ENCODE assay signal across 8 mouse cellular contexts in genomic region chr1:75477264-75477965, GRCm38 (mm10). TPM values are rescaled to one million over a fixed set of nuclear protein-coding genes. Genes with fewer than 3 reads are reported as not detected.
A peak's percentile ranks its signal among the peaks of the same experiment; 100 is the strongest.
DNase-seq lines count a peak whose midpoint lies in the region; ATAC-seq and TF ChIP-seq lines count a peak whose summit lies in the region.

No protein-coding gene starts in this region.

- DNase-seq in R1 (ENCODE audit: low read depth, low spot score) = peak; percentile 78
- peak; percentile 92 for DNase-seq in cerebellum, adult 9-11 months
- DNase-seq in frontal cortex, postnatal 25 days (ENCODE audit: low spot score in 2 of 2) = peak; percentile 81
- DNase-seq in hindbrain, postnatal 0 days (ENCODE audit: low spot score) = peak; percentile 87
- DNase-seq in left cerebral cortex, postnatal 14 days (ENCODE audit: low spot score in 2 of 2) = peak; percentile 83 to 88
- DNase-seq in right cerebral cortex, postnatal 14 days = peak; percentile 83
- peak; percentile 79 for DNase-seq in urinary bladder, postnatal 25 days (ENCODE audit: low spot score)

- no peak overlapping the region for H3K9ac ChIP-seq in hindbrain, postnatal 0 days (replicated peaks; ENCODE audit: low read length)

- H3K27me3 ChIP-seq in hindbrain, postnatal 0 days (ENCODE audit: insufficient read depth, low read length) = no peaks in the 10 kb centered on the region

- no peaks in the 10 kb centered on the region for H3K9me3 ChIP-seq in hindbrain, postnatal 0 days (ENCODE audit: low read length)

- peaks cover 9% of the 10 kb centered on the region; the same call in 1 of the 2 replicates for H3K4me1 ChIP-seq in hindbrain, postnatal 0 days (ENCODE audit: insufficient read depth, low read length)

- intact Hi-C loops in left cerebral cortex, postnatal 14 days (cut with DNase I) = loop anchor here (1.0 to 5.0 kb wide), 2 partner anchors 82 to 120 kb away; no protein-coding TSS in a partner anchor

- H3K4me3 ChIP-seq in hindbrain, postnatal 0 days (ENCODE audit: low read length) = peak overlapping the region; percentile 61

- peak; percentile 89 for TF ChIP-seq CTCF in hindbrain, postnatal 0 days (IDR thresholded peaks at IDR 0.05; ENCODE audit: low read depth)

- peak overlapping the region; percentile 78 for H3K4me2 ChIP-seq in hindbrain, postnatal 0 days (ENCODE audit: low read depth, low read length)

- 8% methylated on average over 35 of the region's 35 CpGs for WGBS in hindbrain, postnatal 0 days

- no peak overlapping the region for H3K27ac ChIP-seq in hindbrain, postnatal 0 days

- 0 out of 2 replicates have a peak, but pooled peaks have one; percentile 3 for ATAC-seq in hindbrain, postnatal 0 days
- peak; percentile 49 for ATAC-seq in megakaryocyte-erythroid progenitor cell, adult 5-6 weeks (replicated peaks; ENCODE audit: low FRiP score, low TSS enrichment, poor library complexity, severe bottlenecking)

- H3K36me3 ChIP-seq in hindbrain, postnatal 0 days (ENCODE audit: insufficient read depth, low read length) = peaks cover 33% of the 10 kb centered on the region

RNA-seq across cellular contexts. Expression of gene Chpf, which starts 1.7 kb away (rescaled TPM):
- total RNA-seq in hindbrain, postnatal 0 days (2014; rRNA removed) = 155 and 173 TPM in 2 replicates
- 55.3 and 55.8 TPM in 2 replicates for polyA plus RNA-seq in hindbrain, postnatal 0 days (2015; fragmentation: Nextera tagmentation; extraction: Ambion mirVana)
- 10 to 100 TPM; 77.0 to 79.3 TPM for total RNA-seq in left cerebral cortex, postnatal 14 days (2021)
- 3.1 and 4.0 TPM in 2 replicates for total RNA-seq in megakaryocyte-erythroid progenitor cell, adult 5-6 weeks (2014; fragmentation: Nextera tagmentation)
- total RNA-seq in megakaryocyte-erythroid progenitor cell, adult 5-6 weeks (2017) = 0.15 and 1.2 TPM in 2 replicates

RNA-seq across cellular contexts. Expression of gene Tmem198, which starts 1.9 kb away (rescaled TPM):
- total RNA-seq in hindbrain, postnatal 0 days (2014; rRNA removed) = 52.7 and 69.3 TPM in 2 replicates
- polyA plus RNA-seq in hindbrain, postnatal 0 days (2015; fragmentation: Nextera tagmentation; extraction: Ambion mirVana) = 33.9 and 36.4 TPM in 2 replicates
- 10 to 100 TPM; 76.1 to 77.3 TPM for total RNA-seq in left cerebral cortex, postnatal 14 days (2021)
- total RNA-seq in megakaryocyte-erythroid progenitor cell, adult 5-6 weeks (2014; fragmentation: Nextera tagmentation) = 0.49 TPM in 1 of 2 replicates, not detected in the other
- not detected in 2 replicates for total RNA-seq in megakaryocyte-erythroid progenitor cell, adult 5-6 weeks (2017)

RNA-seq across cellular contexts. Expression of gene Asic4, which starts 27.2 kb away (rescaled TPM):
- total RNA-seq in hindbrain, postnatal 0 days (2014; rRNA removed) = 71.4 and 74.1 TPM in 2 replicates
- polyA plus RNA-seq in hindbrain, postnatal 0 days (2015; fragmentation: Nextera tagmentation; extraction: Ambion mirVana) = 17.0 and 21.0 TPM in 2 replicates
- 10 to 100 TPM; 14.9 to 17.7 TPM for total RNA-seq in left cerebral cortex, postnatal 14 days (2021)
- not detected in 2 replicates for total RNA-seq in megakaryocyte-erythroid progenitor cell, adult 5-6 weeks (2014; fragmentation: Nextera tagmentation)
- total RNA-seq in megakaryocyte-erythroid progenitor cell, adult 5-6 weeks (2017) = not detected in 2 replicates

RNA-seq across cellular contexts. Expression of gene Obsl1, which starts 28.8 kb away (rescaled TPM):
- 52.4 and 62.4 TPM in 2 replicates for total RNA-seq in hindbrain, postnatal 0 days (2014; rRNA removed)
- polyA plus RNA-seq in hindbrain, postnatal 0 days (2015; fragmentation: Nextera tagmentation; extraction: Ambion mirVana) = 22.7 and 23.9 TPM in 2 replicates
- 10 to 100 TPM; 33.4 to 35.1 TPM for total RNA-seq in left cerebral cortex, postnatal 14 days (2021)
- total RNA-seq in megakaryocyte-erythroid progenitor cell, adult 5-6 weeks (2014; fragmentation: Nextera tagmentation) = 0.40 and 0.68 TPM in 2 replicates
- 0.30 and 0.47 TPM in 2 replicates for total RNA-seq in megakaryocyte-erythroid progenitor cell, adult 5-6 weeks (2017)

RNA-seq across cellular contexts. Expression of gene Inha, which starts 29.5 kb away (rescaled TPM):
- 28.9 and 31.8 TPM in 2 replicates for total RNA-seq in hindbrain, postnatal 0 days (2014; rRNA removed)
- 20.3 TPM in 2 replicates for polyA plus RNA-seq in hindbrain, postnatal 0 days (2015; fragmentation: Nextera tagmentation; extraction: Ambion mirVana)
- total RNA-seq in left cerebral cortex, postnatal 14 days (2021) = 10 to 100 TPM; 30.7 to 31.9 TPM
- total RNA-seq in megakaryocyte-erythroid progenitor cell, adult 5-6 weeks (2014; fragmentation: Nextera tagmentation) = 0.72 TPM in 1 of 2 replicates, not detected in the other
- total RNA-seq in megakaryocyte-erythroid progenitor cell, adult 5-6 weeks (2017) = not detected in 2 replicates

Comparison
In these comparisons a context has a peak if more than half of its experiments do, and no peak if none do; other contexts are left out.
1. RNA of gene Chpf, which starts 1.7 kb away (total RNA-seq): 155 to 173 TPM in hindbrain, postnatal 0 days and 77.0 to 79.3 TPM in left cerebral cortex, postnatal 14 days; 0.15 to 4.0 TPM in megakaryocyte-erythroid progenitor cell, adult 5-6 weeks; every median in the first group is over 10 times any median in the second.
2. RNA of gene Tmem198, which starts 1.9 kb away (total RNA-seq): 76.1 to 77.3 TPM in left cerebral cortex, postnatal 14 days and 52.7 to 69.3 TPM in hindbrain, postnatal 0 days; 0.49 TPM in megakaryocyte-erythroid progenitor cell, adult 5-6 weeks; every median in the first group is over 10 times any median in the second.
3. RNA of gene Asic4, which starts 27.2 kb away (total RNA-seq): 71.4 to 74.1 TPM in hindbrain, postnatal 0 days and 14.9 to 17.7 TPM in left cerebral cortex, postnatal 14 days; not detected in megakaryocyte-erythroid progenitor cell, adult 5-6 weeks; every median in the first group is over 10 times any median in the second.
4. Peak in every context shown above with its lines, with median percentiles within 50 percentile points of each other: DNase-seq.